Mouse (Mus musculus) neural tube, embryonic 11.5 days (tissue): ENCODE measurements at regions not wholly inside any gene's neighbourhood (a gene's known extent, or its start where the extent isn't known, plus 50 kb on each side); places are given as distances from the start of the nearest gene placed in this dataset.

Experiments
- ATAC-seq: fragments of 200-750 bp; cut with Nextera tagmentation; 2 replicates; pipeline ENCODE4 v1.8.0; 2017; ENCODE audit warnings: moderate number of reproducible peaks, mild to moderate bottlenecking, moderate TSS enrichment, moderate library complexity; ENCODE audit not compliant: insufficient read depth, low FRiP score, low TSS enrichment
- DNase-seq: peaks from one replicate; pipeline ENCODE4 v3.0.0-alpha.2; 2015; ENCODE audit warnings: low spot score
- H3K27ac ChIP-seq: fragments of 300-500 bp; sonication (generic); 2 replicates; pipeline ENCODE4 v1.5.1; 2014; ENCODE audit warnings: low read depth, mild to moderate bottlenecking, low read length
- H3K27me3 ChIP-seq: fragments of 300-500 bp; sonication (generic); 2 replicates; pipeline ENCODE4 v1.6.1; 2014; ENCODE audit warnings: mild to moderate bottlenecking, low read length, mixed read lengths; ENCODE audit not compliant: control insufficient read depth, insufficient read depth
- H3K36me3 ChIP-seq: fragments of 300-500 bp; sonication (generic); 2 replicates; pipeline ENCODE4 v1.6.1; 2014; ENCODE audit warnings: mild to moderate bottlenecking, low read length, moderate library complexity, mixed read lengths; ENCODE audit not compliant: control insufficient read depth, insufficient read depth
- H3K4me1 ChIP-seq: fragments of 300-500 bp; sonication (generic); 2 replicates; pipeline ENCODE4 v1.6.1; 2014; ENCODE audit warnings: low read length, mixed read lengths; ENCODE audit not compliant: control insufficient read depth, insufficient read depth
- H3K4me2 ChIP-seq: fragments of 300-500 bp; sonication (generic); 2 replicates; pipeline ENCODE4 v1.6.1; 2014; ENCODE audit warnings: low read depth, mild to moderate bottlenecking, moderate library complexity
- H3K4me3 ChIP-seq: fragments of 300-500 bp; sonication (generic); 2 replicates; pipeline ENCODE4 v1.5.1; 2014; ENCODE audit warnings: low read depth, low read length
- H3K9ac ChIP-seq: fragments of 300-500 bp; sonication (generic); 2 replicates; pipeline ENCODE4 v1.6.1; 2014; ENCODE audit warnings: mild to moderate bottlenecking, low read length
- H3K9me3 ChIP-seq: fragments of 300-500 bp; sonication (generic); 2 replicates; pipeline ENCODE4 v1.6.1; 2016; ENCODE audit warnings: low read length; ENCODE audit not compliant: control insufficient read depth
- WGBS: fragments of 180-500 bp; shearing (Covaris S2); extraction: QIAGEN DNeasy Blood & Tissue Kit; methylation state at CpG from one replicate; pipeline ENCODE4 v1.1.7; 2014; 5-methylcytosine and 5-hydroxymethylcytosine counted together

DNA sequence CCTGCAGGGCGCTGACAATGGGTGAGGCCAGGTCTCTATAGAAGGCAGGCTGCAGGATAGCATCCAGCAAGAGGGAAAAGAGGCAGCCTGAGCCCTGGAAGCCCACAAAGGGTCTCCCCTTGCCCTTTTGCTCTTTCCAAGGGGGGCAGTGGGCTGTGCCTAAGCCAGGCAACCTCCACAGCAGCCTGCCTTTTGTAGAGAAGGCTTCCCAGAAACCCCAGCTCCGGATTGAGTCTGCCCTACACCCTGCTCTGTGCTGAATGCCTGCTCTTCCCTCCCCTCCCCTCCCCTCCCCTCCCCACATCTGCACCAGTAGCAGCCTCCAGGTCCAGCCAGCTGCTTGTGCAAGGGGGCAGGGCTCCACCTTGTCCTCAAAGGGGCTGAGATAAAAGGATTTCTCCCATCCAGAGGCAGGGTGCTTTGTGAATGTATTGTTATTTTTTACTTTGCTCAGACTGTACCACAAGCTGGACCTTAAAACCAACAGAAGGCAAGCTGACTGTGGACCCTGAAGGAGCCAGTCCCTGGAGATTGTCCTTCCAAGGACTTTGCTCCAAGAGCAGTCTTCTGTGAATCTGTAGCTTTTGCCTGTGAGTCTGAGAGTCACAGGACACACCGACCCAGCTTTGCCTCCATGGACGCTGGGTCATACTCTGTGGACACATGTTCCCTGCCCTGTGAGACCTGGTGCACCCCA, 186.8 kb downstream of the Irx2 start:
- 1% methylated on average over 4 of the region's 4 CpGs for WGBS
- peaks cover 20% of the 10 kb centered on the region for H3K27me3 ChIP-seq
- peak overlapping the region; percentile 44 for H3K27ac ChIP-seq
- DNase-seq, result peak; percentile 53
- H3K9me3 ChIP-seq, result no peaks in the 10 kb centered on the region
- H3K4me2 ChIP-seq, result no peak overlapping the region
- H3K4me1 ChIP-seq, result peaks cover 23% of the 10 kb centered on the region
- no peaks in the 10 kb centered on the region for H3K36me3 ChIP-seq
- H3K4me3 ChIP-seq, result no peak overlapping the region
- no peak overlapping the region for H3K9ac ChIP-seq
- ATAC-seq, result peak; percentile 82

DNA sequence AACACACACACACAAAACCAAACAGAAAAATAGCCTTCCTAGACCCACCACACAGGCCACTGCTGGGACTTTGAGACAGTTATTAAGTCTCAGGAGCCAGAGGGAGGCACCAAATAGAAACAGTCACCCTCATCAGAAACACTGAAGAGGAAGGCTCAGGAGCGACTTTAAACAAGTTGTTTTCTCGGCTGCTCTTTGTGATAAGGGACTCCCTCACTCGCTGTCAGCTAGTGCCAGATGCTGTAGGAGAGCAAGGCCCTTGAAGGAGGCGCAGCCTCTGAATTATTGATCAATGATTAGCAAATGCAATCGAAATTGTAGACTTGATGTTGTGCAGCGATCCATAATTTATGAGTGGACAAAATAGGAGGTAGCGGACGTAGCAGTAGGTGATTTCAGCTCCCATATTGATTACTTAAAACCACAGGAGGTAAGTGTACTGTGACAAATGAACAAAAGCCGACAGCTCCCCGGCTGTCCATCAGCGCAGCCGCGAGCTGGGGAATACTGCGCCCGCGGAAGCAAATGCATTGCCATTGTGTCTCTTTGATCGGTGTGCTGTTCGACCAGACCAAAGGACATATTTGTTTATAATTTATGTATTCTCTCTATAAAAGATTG, 187.4 kb downstream of the Irx2 start:
- Histone ChIP-seq H3K4me3 (no peak overlapping the region), H3K9me3 (no peaks in the 10 kb centered on the region), H3K4me1 (peaks cover 23% of the 10 kb centered on the region), H3K27ac (peak overlapping the region; percentile 9; the same call in 1 of the 2 replicates), H3K9ac (peak overlapping the region; percentile 18; the same call in 1 of the 2 replicates), H3K36me3 (no peaks in the 10 kb centered on the region), H3K4me2 (peak overlapping the region; percentile 31), H3K27me3 (peaks cover 20% of the 10 kb centered on the region)
- ATAC-seq (peak; percentile 48; the same call in 1 of the 2 replicates), DNase-seq (peak; percentile 39)
- WGBS, result 4% methylated on average over 18 of the region's 18 CpGs

DNA sequence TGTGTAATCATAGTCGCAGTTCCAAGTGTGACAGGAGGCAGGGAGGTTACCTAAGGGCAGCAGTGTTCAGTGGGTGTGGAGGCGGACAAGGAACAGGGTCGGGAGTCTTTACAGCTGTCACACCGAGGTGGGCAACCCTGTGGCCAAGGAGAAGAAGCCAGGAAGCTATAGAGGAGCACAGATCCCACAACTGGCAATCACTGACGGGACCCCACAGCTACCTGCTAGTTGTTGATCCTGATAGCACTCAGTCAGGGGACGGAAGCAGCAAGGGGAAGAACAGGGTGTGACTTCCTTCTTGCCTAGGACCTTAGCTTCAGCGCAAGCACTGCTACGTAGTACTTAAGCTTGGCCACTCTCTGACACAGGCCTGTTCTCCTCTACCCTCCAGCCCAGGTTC, 188.2 kb downstream of the Irx2 start:
- H3K27ac ChIP-seq, result no peak overlapping the region
- H3K4me2 ChIP-seq, result peak overlapping the region; percentile 31; the same call in 1 of the 2 replicates
- H3K4me3 ChIP-seq, result no peak overlapping the region
- no peaks in the 10 kb centered on the region for H3K9me3 ChIP-seq
- H3K27me3 ChIP-seq, result peaks cover 20% of the 10 kb centered on the region
- H3K4me1 ChIP-seq, result peaks cover 23% of the 10 kb centered on the region
- ATAC-seq, result no peak
- H3K36me3 ChIP-seq, result no peaks in the 10 kb centered on the region
- H3K9ac ChIP-seq, result 0 out of 2 replicates have a peak overlapping the region, but pooled peaks have one; percentile 6
- WGBS, result 9% methylated on average over 8 of the region's 8 CpGs
- no peak for DNase-seq

DNA sequence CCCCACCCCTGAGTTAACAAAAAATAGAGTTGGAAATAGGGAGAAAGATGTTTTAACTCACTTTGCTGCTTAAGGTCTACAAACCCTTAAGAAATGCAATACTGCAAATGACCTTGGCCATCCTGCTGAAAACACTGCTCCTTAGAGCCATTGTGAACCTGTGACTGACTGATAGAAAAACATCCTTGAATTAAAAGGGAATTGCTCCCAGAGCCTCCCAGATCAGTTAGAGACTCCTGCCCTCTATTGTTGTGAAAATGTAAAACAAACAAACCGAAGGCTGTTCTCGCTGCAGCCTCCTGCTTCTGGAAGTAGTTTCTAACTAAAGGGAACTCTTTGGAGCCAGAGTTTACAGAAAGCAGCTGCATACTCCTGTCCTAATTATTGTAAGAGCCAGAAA, 188.9 kb downstream of the Irx2 start:
- no peak overlapping the region for H3K4me2 ChIP-seq
- H3K27ac ChIP-seq, result no peak overlapping the region
- WGBS, result 5% methylated on average over 2 of the region's 2 CpGs
- no peak overlapping the region for H3K4me3 ChIP-seq
- no peak for DNase-seq
- ATAC-seq, result no peak
- peaks cover 20% of the 10 kb centered on the region for H3K27me3 ChIP-seq
- H3K4me1 ChIP-seq, result peaks cover 23% of the 10 kb centered on the region
- no peaks in the 10 kb centered on the region for H3K9me3 ChIP-seq
- no peaks in the 10 kb centered on the region for H3K36me3 ChIP-seq
- no peak overlapping the region for H3K9ac ChIP-seq

DNA sequence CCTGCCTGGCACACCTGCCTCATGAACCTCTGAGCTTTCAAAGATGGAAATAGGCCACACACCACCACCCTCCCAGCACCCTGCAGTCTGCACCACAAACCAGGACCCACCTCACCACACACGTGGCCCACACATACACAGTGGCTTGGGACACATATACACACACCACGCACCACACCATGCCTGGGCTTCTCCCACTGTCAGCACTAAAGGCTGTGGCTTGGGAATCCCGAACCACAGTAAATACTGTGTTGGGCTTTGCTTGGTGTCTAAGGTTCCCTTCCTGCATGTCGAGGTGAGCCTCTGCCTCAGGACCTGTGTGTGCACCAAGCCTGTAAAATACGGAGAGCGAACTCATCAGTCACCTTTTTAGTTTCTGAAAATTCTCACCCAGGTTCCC, 189.3 kb downstream of the Irx2 start:
- no peaks in the 10 kb centered on the region for H3K9me3 ChIP-seq
- H3K4me2 ChIP-seq, result no peak overlapping the region
- no peak overlapping the region for H3K27ac ChIP-seq
- H3K4me3 ChIP-seq, result no peak overlapping the region
- no peak overlapping the region for H3K9ac ChIP-seq
- DNase-seq, result peak; percentile 21
- ATAC-seq, result no peak
- peaks cover 20% of the 10 kb centered on the region for H3K27me3 ChIP-seq
- no peaks in the 10 kb centered on the region for H3K36me3 ChIP-seq
- H3K4me1 ChIP-seq, result peaks cover 23% of the 10 kb centered on the region
- 15% methylated on average over 6 of the region's 6 CpGs for WGBS

DNA sequence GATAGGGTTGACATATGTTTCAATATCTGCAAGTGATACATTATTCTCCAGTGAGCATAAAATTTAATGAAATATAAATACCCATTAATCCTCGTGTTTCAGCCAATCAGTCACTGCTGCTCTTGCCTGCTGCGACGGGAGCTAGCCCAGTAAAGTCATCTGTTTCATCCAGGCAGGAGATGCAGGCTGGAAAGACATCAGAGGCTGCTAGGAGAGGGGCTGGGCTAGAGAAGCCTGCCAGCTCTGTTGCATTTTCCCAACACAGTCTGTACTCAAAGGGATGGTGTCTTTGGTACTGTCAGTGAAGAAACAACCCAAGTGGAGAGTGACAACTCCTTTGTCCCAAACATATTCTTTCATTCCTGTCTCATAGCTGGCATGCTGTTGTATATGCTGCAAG, 198.0 kb downstream of the Irx2 start:
- no peak for ATAC-seq
- Histone ChIP-seq H3K9me3 (no peaks in the 10 kb centered on the region), H3K27me3 (no peaks in the 10 kb centered on the region), H3K4me1 (no peaks in the 10 kb centered on the region), H3K36me3 (no peaks in the 10 kb centered on the region), H3K4me2 (no peak overlapping the region), H3K9ac (no peak overlapping the region), H3K27ac (no peak overlapping the region), H3K4me3 (no peak overlapping the region)
- no peak for DNase-seq
- 56% methylated on average over 3 of the region's 3 CpGs for WGBS

DNA sequence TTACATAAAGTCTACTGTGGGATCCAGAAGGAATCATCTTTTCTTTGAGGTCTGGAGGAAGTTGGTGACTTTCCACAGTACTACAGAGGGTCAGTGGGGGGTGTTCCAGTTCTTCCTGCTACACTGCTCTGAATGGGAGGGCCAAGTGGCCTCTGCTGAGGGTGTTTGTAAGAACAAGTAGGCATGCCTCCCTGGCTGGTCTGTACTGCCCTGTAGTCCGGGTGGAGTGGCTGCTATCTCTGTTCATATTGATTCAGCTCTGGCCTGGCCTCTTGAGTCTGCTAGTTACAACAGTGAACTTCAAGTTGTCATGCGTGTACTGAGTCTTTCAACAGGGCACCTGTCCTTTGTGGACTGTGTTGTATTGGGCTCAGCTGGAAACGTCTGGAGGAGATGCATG, 200.7 kb downstream of the Irx2 start:
- H3K27ac ChIP-seq, result no peak overlapping the region
- no peak overlapping the region for H3K9ac ChIP-seq
- H3K4me2 ChIP-seq, result no peak overlapping the region
- H3K4me1 ChIP-seq, result no peaks in the 10 kb centered on the region
- WGBS, result 83% methylated on average over 3 of the region's 3 CpGs
- DNase-seq (no peak), ATAC-seq (no peak)
- H3K27me3 ChIP-seq, result no peaks in the 10 kb centered on the region
- H3K36me3 ChIP-seq, result no peaks in the 10 kb centered on the region
- no peak overlapping the region for H3K4me3 ChIP-seq
- no peaks in the 10 kb centered on the region for H3K9me3 ChIP-seq

DNA sequence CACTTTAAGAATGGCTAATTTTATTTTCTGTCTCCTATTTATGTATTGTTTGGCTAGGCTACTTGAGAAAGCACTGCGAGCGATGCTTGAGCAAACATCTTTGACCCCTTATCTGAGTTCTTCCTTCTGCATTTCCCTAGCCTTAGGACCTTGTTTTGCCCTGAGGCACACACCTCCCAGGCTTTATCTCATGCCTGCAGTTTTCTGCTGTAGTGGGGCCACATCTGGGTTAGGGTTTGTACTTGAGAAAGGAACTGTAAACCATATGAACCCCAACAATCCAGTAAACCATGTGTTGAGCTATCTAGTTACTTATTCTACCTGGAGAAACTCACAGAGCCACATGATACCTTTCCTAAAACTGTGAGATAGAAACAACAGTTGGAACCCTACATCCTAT, 204.7 kb downstream of the Irx2 start:
- Histone ChIP-seq H3K9ac (no peak overlapping the region), H3K4me3 (no peak overlapping the region), H3K9me3 (no peaks in the 10 kb centered on the region), H3K4me1 (peaks cover 10% of the 10 kb centered on the region), H3K36me3 (no peaks in the 10 kb centered on the region), H3K4me2 (no peak overlapping the region), H3K27ac (no peak overlapping the region), H3K27me3 (no peaks in the 10 kb centered on the region)
- ATAC-seq, result no peak
- DNase-seq, result no peak
- 85% methylated on average over 2 of the region's 2 CpGs for WGBS

DNA sequence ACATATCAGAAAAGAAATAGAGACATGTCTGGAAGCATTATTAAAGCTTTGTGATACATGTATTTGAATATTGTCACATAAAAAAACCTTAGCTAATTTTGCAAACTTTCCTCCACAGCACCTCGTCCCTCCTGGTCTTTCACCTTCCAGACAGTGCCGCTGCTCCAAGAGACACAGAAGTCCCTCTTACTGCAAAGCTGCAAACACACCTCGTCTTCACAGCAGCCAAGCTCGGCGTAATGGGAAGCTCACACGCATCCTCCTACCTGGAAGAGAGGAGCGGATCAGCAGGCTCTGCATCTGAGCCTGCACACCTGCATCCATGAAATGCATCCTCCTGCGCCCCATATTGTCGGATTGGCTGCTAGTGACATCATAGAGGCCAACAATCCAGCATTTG, 208.4 kb downstream of the Irx2 start:
- H3K4me1 ChIP-seq, result peaks cover 10% of the 10 kb centered on the region
- 68% methylated on average over 9 of the region's 9 CpGs for WGBS

More for the DNA sequence above, 208.4 kb downstream of the Irx2 start:
- Histone ChIP-seq H3K27ac (no peak overlapping the region), H3K36me3 (no peaks in the 10 kb centered on the region), H3K27me3 (no peaks in the 10 kb centered on the region), H3K4me3 (no peak overlapping the region), H3K4me2 (no peak overlapping the region), H3K9me3 (no peaks in the 10 kb centered on the region), H3K9ac (no peak overlapping the region)
- ATAC-seq (no peak), DNase-seq (no peak)
